Mouse (Mus musculus) CH12.LX (cell line): Measurements from ENCODE around the gene Xpo6. TPM values are rescaled to one million over a fixed set of nuclear protein-coding genes. Genes with fewer than 3 reads are reported as not detected.

Experiments used
- DNase-seq: peaks from one replicate; pipeline ENCODE4 v3.0.0-alpha.2; 2013; ENCODE audit errors: extremely low read depth
- H3K27ac ChIP-seq: 2 replicates; pipeline ENCODE4 v1.5.1; 2012; ENCODE audit warnings: low read depth, mild to moderate bottlenecking, control low read depth, moderate library complexity; ENCODE audit not compliant: insufficient read depth
- H3K27me3 ChIP-seq: replicated peaks from 2 replicates; pipeline ENCODE3; 2012; ENCODE audit warnings: inconsistent platforms
- H3K36me3 ChIP-seq, 2 experiments: replicated peaks in 1 of 2; 2 replicates each; pipeline versions ENCODE3 to v1.6.1; 2012; ENCODE audit warnings: inconsistent platforms in 1 of 2, low read length in 1 of 2, mild to moderate bottlenecking in 1 of 2, mixed read lengths in 1 of 2, moderate library complexity in 1 of 2; ENCODE audit not compliant: control insufficient read depth in 1 of 2, insufficient read depth in 1 of 2
- H3K4me1 ChIP-seq, 2 experiments: 2 replicates each; pipeline ENCODE4 v1.6.1; 2012; ENCODE audit warnings: inconsistent platforms in 1 of 2, moderate library complexity in 1 of 2; ENCODE audit not compliant: insufficient read depth in 2 of 2, control insufficient read depth in 1 of 2
- H3K4me2 ChIP-seq: 2 replicates; pipeline ENCODE4 v1.6.1; 2012; ENCODE audit warnings: low read depth, mild to moderate bottlenecking, control low read depth; ENCODE audit not compliant: poor library complexity, insufficient read depth, severe bottlenecking
- H3K4me3 ChIP-seq, 3 experiments: fragments of 150-350 bp in 1 of 3; sonication (generic) in 1 of 3; replicated peaks in 1 of 3; 2 replicates each; pipeline versions ENCODE3 to v1.5.1; 2011 to 2012; ENCODE audit warnings: low read depth in 2 of 3, low read length in 2 of 3, mild to moderate bottlenecking in 2 of 3, moderate library complexity in 2 of 3, control low read depth in 1 of 3, improper control_type of control experiment in 1 of 3, inconsistent platforms in 1 of 3, mixed read lengths in 1 of 3; ENCODE audit not compliant: poor library complexity in 1 of 3
- H3K79me2 ChIP-seq: replicated peaks from 2 replicates; pipeline ENCODE4 v1.6.1; 2012; ENCODE audit warnings: mild to moderate bottlenecking, moderate library complexity; ENCODE audit not compliant: control insufficient read depth, poor library complexity, insufficient read depth, severe bottlenecking; ENCODE audit errors: extremely low read depth
- H3K9ac ChIP-seq: 2 replicates; pipeline ENCODE4 v1.6.1; 2012; ENCODE audit warnings: low read depth, mild to moderate bottlenecking, control low read depth, moderate library complexity; ENCODE audit not compliant: insufficient read depth
- H3K9me3 ChIP-seq: replicated peaks from 2 replicates; pipeline ENCODE3; 2012; ENCODE audit warnings: low read length, inconsistent platforms, mixed read lengths
- BHLHE40 ChIP-seq: IDR thresholded peaks from 2 replicates; pipeline ENCODE4 v1.6.1; 2011; ENCODE audit warnings: mild to moderate bottlenecking, low read depth, low read length, improper control_type of control experiment
- CHD1 ChIP-seq: IDR thresholded peaks from 2 replicates; pipeline ENCODE4 v1.6.1; 2012; ENCODE audit warnings: low read depth, low read length, improper control_type of control experiment, inconsistent platforms
- CHD2 ChIP-seq: IDR thresholded peaks from 2 replicates; pipeline ENCODE4 v1.6.1; 2011; ENCODE audit warnings: low read length, improper control_type of control experiment
- CTCF ChIP-seq, 2 experiments: IDR thresholded peaks in 1 of 2; conservative IDR thresholded peaks in 1 of 2; 2 replicates each; pipeline ENCODE4 v1.5.1; 2011 to 2012; ENCODE audit warnings: low read depth in 2 of 2, low read length in 2 of 2, improper control_type of control experiment in 1 of 2, inconsistent platforms in 1 of 2, mild to moderate bottlenecking in 1 of 2, moderate library complexity in 1 of 2
- ELF1 ChIP-seq: IDR thresholded peaks from 2 replicates; pipeline ENCODE4 v1.6.1; 2014; ENCODE audit warnings: low read depth, mild to moderate bottlenecking, inconsistent platforms, low read length, improper control_type of control experiment
- EP300 ChIP-seq: IDR thresholded peaks from 2 replicates; pipeline ENCODE4 v1.6.1; 2011; ENCODE audit warnings: low read length, improper control_type of control experiment
- ETS1 ChIP-seq: conservative IDR thresholded peaks from 2 replicates; pipeline ENCODE4 v1.6.1; 2012; ENCODE audit warnings: low read depth, mild to moderate bottlenecking, inconsistent platforms, low read length, improper control_type of control experiment, moderate library complexity
- GABPA ChIP-seq: IDR thresholded peaks from 2 replicates; pipeline ENCODE4 v1.6.1; 2012; ENCODE audit warnings: low read depth, low read length, improper control_type of control experiment, inconsistent platforms; ENCODE audit not compliant: insufficient replicate concordance
- IRF4 ChIP-seq: IDR thresholded peaks from 2 replicates; pipeline ENCODE4 v1.6.1; 2014; ENCODE audit warnings: low read depth, mild to moderate bottlenecking, inconsistent platforms, low read length, improper control_type of control experiment
- JUN ChIP-seq: IDR thresholded peaks from 2 replicates; pipeline ENCODE4 v1.6.1; 2011; ENCODE audit warnings: low read depth, mild to moderate bottlenecking, low read length, improper control_type of control experiment, moderate library complexity; ENCODE audit not compliant: insufficient read depth
- JUND ChIP-seq: conservative IDR thresholded peaks from 2 replicates; pipeline ENCODE4 v1.6.1; 2011; ENCODE audit warnings: low read depth, low read length, improper control_type of control experiment
- KAT2A ChIP-seq: IDR thresholded peaks from 2 replicates; pipeline ENCODE4 v1.6.1; 2012; ENCODE audit warnings: low read length, improper control_type of control experiment, inconsistent platforms; ENCODE audit not compliant: insufficient replicate concordance
- MAX ChIP-seq: IDR thresholded peaks from 2 replicates; pipeline ENCODE4 v1.6.1; 2011; ENCODE audit warnings: low read length, improper control_type of control experiment
- MAZ ChIP-seq: IDR thresholded peaks from 2 replicates; pipeline ENCODE4 v1.6.1; 2012; ENCODE audit warnings: low read depth, mild to moderate bottlenecking, inconsistent platforms, low read length, improper control_type of control experiment, moderate library complexity
- MEF2A ChIP-seq: IDR thresholded peaks from 2 replicates; pipeline ENCODE4 v1.6.1; 2014; ENCODE audit warnings: low read depth, mild to moderate bottlenecking, inconsistent platforms, low read length, improper control_type of control experiment, borderline replicate concordance
- MYC ChIP-seq: IDR thresholded peaks from 2 replicates; pipeline ENCODE4 v1.6.1; 2011; ENCODE audit warnings: low read depth, mild to moderate bottlenecking, improper control_type of control experiment, low read length
- NELFE ChIP-seq: IDR thresholded peaks from 2 replicates; pipeline ENCODE4 v1.6.1; 2011; ENCODE audit warnings: low read depth, low read length, improper control_type of control experiment
- NRF1 ChIP-seq: IDR thresholded peaks from 2 replicates; pipeline ENCODE4 v1.6.1; 2014; ENCODE audit warnings: low read depth, mild to moderate bottlenecking, inconsistent platforms, low read length, improper control_type of control experiment, moderate library complexity
- PAX5 ChIP-seq: IDR thresholded peaks from 2 replicates; pipeline ENCODE4 v1.6.1; 2012; ENCODE audit warnings: low read length, inconsistent platforms, mixed read lengths
- POLR2A ChIP-seq: IDR thresholded peaks from 2 replicates; pipeline ENCODE4 v1.6.1; 2011; ENCODE audit warnings: low read depth, mild to moderate bottlenecking, improper control_type of control experiment, low read length
- POLR2AphosphoS2 ChIP-seq: IDR thresholded peaks from 2 replicates; pipeline ENCODE4 v1.6.1; 2011; ENCODE audit warnings: low read depth, low read length, improper control_type of control experiment
- RAD21 ChIP-seq: IDR thresholded peaks from 2 replicates; pipeline ENCODE4 v1.6.1; 2011; ENCODE audit warnings: low read depth, mild to moderate bottlenecking, low read length, improper control_type of control experiment, moderate library complexity
- RCOR1 ChIP-seq: conservative IDR thresholded peaks from 2 replicates; pipeline ENCODE4 v1.6.1; 2012; ENCODE audit warnings: low read depth, mild to moderate bottlenecking, inconsistent platforms, low read length, improper control_type of control experiment
- SIN3A ChIP-seq: IDR thresholded peaks from 2 replicates; pipeline ENCODE4 v1.6.1; 2012; ENCODE audit warnings: low read length, improper control_type of control experiment, inconsistent platforms
- TBP ChIP-seq: conservative IDR thresholded peaks from 2 replicates; pipeline ENCODE4 v1.6.1; 2011; ENCODE audit warnings: low read depth, low read length, improper control_type of control experiment
- USF2 ChIP-seq: conservative IDR thresholded peaks from 2 replicates; pipeline ENCODE4 v1.6.1; 2011; ENCODE audit warnings: low read depth, low read length, improper control_type of control experiment
- ZC3H11A ChIP-seq: IDR thresholded peaks from 2 replicates; pipeline ENCODE4 v1.6.1; 2012; ENCODE audit warnings: low read depth, mild to moderate bottlenecking, inconsistent platforms, low read length, improper control_type of control experiment
- ZKSCAN1 ChIP-seq: IDR thresholded peaks from 2 replicates; pipeline ENCODE4 v1.6.1; 2012; ENCODE audit warnings: low read depth, inconsistent platforms, low read length, improper control_type of control experiment, borderline replicate concordance
- dilution Hi-C: fragments of 300-500 bp; cut with MboI; formaldehyde crosslinking; loops from 2 replicates; pipeline ENCODE4 v1.14.3; 2020; ENCODE audit warnings: low sequenced_read_pairs; ENCODE audit not compliant: extremely low pct_unique_long_range_greater_than_20kb, extremely low pct_ligation_motif_present
- in situ Hi-C: fragments of 300-500 bp; cut with MboI; formaldehyde crosslinking; loops from 3 replicates; pipeline ENCODE4 v1.14.3; 2019; ENCODE audit warnings: low sequenced_read_pairs, low pct_ligation_motif_present, low pct_unique_long_range_greater_than_20kb, mixed read lengths
- polyA plus RNA-seq: library from polyadenylated mRNA; unstranded; fragments of >175 nt; gene quantifications from 2 replicates; pipeline ENCODE4 v1.2.1, GENCODE M21; 2012; ENCODE audit warnings: low read depth; ENCODE audit not compliant: insufficient read length
- total RNA-seq, 2 experiments: library from RNA; depleted of rRNA; stranded (reverse); fragments of 300-350 nt in 1 of 2; fragments of >200 nt in 1 of 2; gene quantifications; 2 replicates each; pipeline ENCODE4 v1.2.3; 2012 to 2014

The Xpo6 gene
- total and polyA plus RNA-seq, 3 experiments, result 49.9 to 149 (median 79.1) TPM

GRCm38 (mm10) chr7:126057332-126057914 lies 142.9 kb downstream of the Xpo6 start:
- Histone ChIP-seq H3K36me3 (no peaks in the 10 kb centered on the region), H3K79me2 (no peaks in the 10 kb centered on the region), H3K27me3 (peaks cover 57% of the 10 kb centered on the region), H3K9ac (no peak overlapping the region), H3K9me3 (no peaks in the 10 kb centered on the region), H3K27ac (no peak overlapping the region)
- dilution Hi-C loops, result no loop called here
- DNase-seq, result no peak
- TF ChIP-seq PAX5 (no peak), NRF1 (no peak), CHD1 (no peak), MAX (no peak), MAZ (no peak), RCOR1 (no peak), USF2 (no peak), JUN (no peak), EP300 (no peak), TBP (no peak), ELF1 (no peak), IRF4 (no peak), BHLHE40 (no peak), GABPA (no peak), MEF2A (no peak), POLR2A (no peak), ETS1 (no peak)
- TF ChIP-seq, all 38 proteins: peak for 0
- Histone ChIP-seq H3K4me3 (no peak overlapping the region), H3K4me1 (peaks cover 0 to 10% of the 10 kb centered on the region in 2 experiments; a peak in 1 of 4 replicates), H3K4me2 (no peak overlapping the region)
- in situ Hi-C loops, result no loop called here

GRCm38 (mm10) chr7:126054574-126054973 lies 145.7 kb downstream of the Xpo6 start:
- no peak for DNase-seq
- Histone ChIP-seq H3K79me2 (no peaks in the 10 kb centered on the region), H3K9me3 (no peaks in the 10 kb centered on the region), H3K4me3 (no peak overlapping the region)
- TF ChIP-seq RAD21 (no peak), SIN3A (no peak), JUN (no peak), CTCF (conservative IDR thresholded peaks at IDR 0.05 in 1 of 2, IDR thresholded peaks at IDR 0.05 in 1 of 2; ENCODE audit: low read depth in 2 of 2, low read length in 2 of 2) (no peak), MEF2A (no peak), ZKSCAN1 (no peak), JUND (no peak), MYC (no peak), NRF1 (no peak), POLR2A (no peak), EP300 (no peak), TBP (no peak), KAT2A (no peak), CHD2 (no peak), CHD1 (no peak), ELF1 (no peak), POLR2AphosphoS2 (no peak), NELFE (no peak), GABPA (no peak), ZC3H11A (no peak)
- TF ChIP-seq, all 38 proteins: peak for 0
- Histone ChIP-seq H3K27ac (no peak overlapping the region), H3K4me2 (no peak overlapping the region), H3K9ac (no peak overlapping the region), H3K36me3 (no peaks in the 10 kb centered on the region), H3K4me1 (peaks cover 0 to 10% of the 10 kb centered on the region in 2 experiments; a peak in 1 of 4 replicates), H3K27me3 (peaks cover 50% of the 10 kb centered on the region)
- in situ Hi-C loops, result no loop called here
- dilution Hi-C loops, result no loop called here
